Mouse (Mus musculus) C2C12 (cell line): ENCODE measurements around the gene Sccpdh. TPM values are rescaled to one million over a fixed set of nuclear protein-coding genes. Genes with fewer than 3 reads are reported as not detected.
"Not testable (repeated sequence)": the region's sequence is repeated elsewhere in the genome, so short reads cannot be mapped to it uniquely, and the experiment has no call there.

Experiments
- H3K27me3 ChIP-seq: one replicate; pipeline ENCODE4 v1.6.1; 2011; ENCODE audit not compliant: control insufficient read depth, insufficient read depth, insufficient read length
- H3K36me3 ChIP-seq: one replicate; pipeline ENCODE4 v1.6.1; 2011; ENCODE audit not compliant: control insufficient read depth, insufficient read depth
- H3K4me3 ChIP-seq: one replicate; pipeline ENCODE4 v1.5.1; 2011; ENCODE audit warnings: mild to moderate bottlenecking, control low read depth; ENCODE audit not compliant: poor library complexity, insufficient read depth, severe bottlenecking
- H3K79me2 ChIP-seq: one replicate; pipeline ENCODE4 v1.6.1; 2011; ENCODE audit not compliant: control insufficient read depth, insufficient read depth
- H3K79me3 ChIP-seq: one replicate; pipeline ENCODE4 v1.6.1; 2011; ENCODE audit warnings: low read depth, control low read depth
- H3ac ChIP-seq: one replicate; pipeline ENCODE3; 2011; ENCODE audit warnings: low read depth; ENCODE audit not compliant: control insufficient read depth, insufficient read length
- CEBPB ChIP-seq: IDR thresholded peaks from one replicate; pipeline ENCODE4 v1.6.1; 2011; ENCODE audit warnings: low read depth, mild to moderate bottlenecking, control low read depth, moderate library complexity
- CTCF ChIP-seq: IDR thresholded peaks from one replicate; pipeline ENCODE4 v1.5.1; 2011; ENCODE audit not compliant: control insufficient read depth, insufficient read depth, insufficient read length
- FOSL1 ChIP-seq: IDR thresholded peaks from one replicate; pipeline ENCODE4 v1.8.0; 2011; ENCODE audit warnings: mild to moderate bottlenecking, low read length; ENCODE audit not compliant: poor library complexity, insufficient read depth, severe bottlenecking
- MAX ChIP-seq: IDR thresholded peaks from one replicate; pipeline ENCODE4 v1.6.1; 2011; ENCODE audit warnings: mild to moderate bottlenecking, control low read depth
- MYOD1 ChIP-seq: IDR thresholded peaks from one replicate; pipeline ENCODE4 v1.6.1; 2011; ENCODE audit warnings: low read depth; ENCODE audit not compliant: control insufficient read depth, insufficient read length
- MYOG ChIP-seq: IDR thresholded peaks from one replicate; pipeline ENCODE4 v1.6.1; 2011; ENCODE audit not compliant: control insufficient read depth, insufficient read length; ENCODE audit errors: extremely low read depth
- USF1 ChIP-seq: IDR thresholded peaks from one replicate; pipeline ENCODE4 v1.6.1; 2011; ENCODE audit warnings: low read depth, mild to moderate bottlenecking, control low read depth, moderate library complexity
- polyA plus RNA-seq: library from polyadenylated mRNA; unstranded; fragments of >200 nt; fragmentation: generic; extraction: Trizol; gene quantifications from one replicate; pipeline ENCODE4 v1.2.1, GENCODE M21; 2012; ENCODE audit warnings: missing spikeins

Sccpdh gene
- polyA plus RNA-seq, 1 experiment = 19.1 TPM

GRCm38 (mm10) chr1:179710739-179711138 is 42.7 kb downstream of the Sccpdh start:
- no peaks in the 10 kb centered on the region for H3K36me3 ChIP-seq
- no peaks in the 10 kb centered on the region for H3K79me3 ChIP-seq
- TF ChIP-seq MYOG = no peak
- TF ChIP-seq CTCF = no peak
- no peak for TF ChIP-seq MYOD1
- TF ChIP-seq MAX = no peak
- TF ChIP-seq CEBPB = no peak
- TF ChIP-seq FOSL1 = no peak
- TF ChIP-seq USF1 = no peak
- H3K79me2 ChIP-seq = no peaks in the 10 kb centered on the region
- H3K4me3 ChIP-seq = no peak overlapping the region
- H3ac ChIP-seq = no peak overlapping the region
- peaks cover 3% of the 10 kb centered on the region for H3K27me3 ChIP-seq

- no peaks in the 10 kb centered on the region for H3K36me3 ChIP-seq
- no peak for TF ChIP-seq MAX
- TF ChIP-seq USF1 = no peak
- no peak for TF ChIP-seq CTCF
- no peak for TF ChIP-seq FOSL1
- no peak for TF ChIP-seq CEBPB
- TF ChIP-seq MYOG = no peak
- TF ChIP-seq MYOD1 = no peak
- H3K79me2 ChIP-seq = no peaks in the 10 kb centered on the region
- H3K79me3 ChIP-seq = no peaks in the 10 kb centered on the region
- H3K27me3 ChIP-seq = peaks cover 3% of the 10 kb centered on the region
- H3ac ChIP-seq = no peak overlapping the region
- no peak overlapping the region for H3K4me3 ChIP-seq
These were observed 44.6 kb downstream of the Sccpdh start for GRCm38 (mm10) chr1:179712658-179713057.

- Histone ChIP-seq H3K4me3 (no peak overlapping the region), H3K79me2 (no peaks in the 10 kb centered on the region), H3K36me3 (no peaks in the 10 kb centered on the region), H3ac (no peak overlapping the region), H3K79me3 (no peaks in the 10 kb centered on the region), H3K27me3 (peaks cover under 1% of the 10 kb centered on the region)
- no peak for TF ChIP-seq CTCF
- TF ChIP-seq MYOG = no peak
- TF ChIP-seq USF1 = no peak
- TF ChIP-seq CEBPB = no peak
- no peak for TF ChIP-seq MAX
- no peak for TF ChIP-seq FOSL1
- TF ChIP-seq MYOD1 = no peak
These were observed 45.4 kb downstream of the Sccpdh start for GRCm38 (mm10) chr1:179713367-179713766.

GRCm38 (mm10) chr1:179715289-179715688 is 47.3 kb downstream of the Sccpdh start:
- H3K79me2 ChIP-seq, H3K27me3 ChIP-seq, H3K79me3 ChIP-seq, H3ac ChIP-seq, H3K4me3 ChIP-seq, H3K36me3 ChIP-seq: not testable (repeated sequence)

- no peak overlapping the region for H3K4me3 ChIP-seq
- H3K79me2 ChIP-seq = no peaks in the 10 kb centered on the region
- no peak overlapping the region for H3ac ChIP-seq
- no peak for TF ChIP-seq USF1
- TF ChIP-seq MYOD1 = no peak
- TF ChIP-seq MAX = no peak
- TF ChIP-seq CEBPB = no peak
- TF ChIP-seq MYOG = no peak
- TF ChIP-seq CTCF = no peak
- TF ChIP-seq FOSL1 = no peak
- H3K79me3 ChIP-seq = no peaks in the 10 kb centered on the region
- no peaks in the 10 kb centered on the region for H3K36me3 ChIP-seq
- H3K27me3 ChIP-seq = no peaks in the 10 kb centered on the region
These were observed 47.8 kb downstream of the Sccpdh start for GRCm38 (mm10) chr1:179715786-179716185.

- Histone ChIP-seq H3K4me3 (no peak overlapping the region), H3K79me3 (no peaks in the 10 kb centered on the region), H3K27me3 (peaks cover 14% of the 10 kb centered on the region), H3K36me3 (no peaks in the 10 kb centered on the region), H3ac (no peak overlapping the region), H3K79me2 (no peaks in the 10 kb centered on the region)
- no peak for TF ChIP-seq FOSL1
These were observed 54.9 kb downstream of the Sccpdh start for GRCm38 (mm10) chr1:179722811-179723469.
